Mouse (Mus musculus): ENCODE measurements at regions not wholly inside any gene's neighbourhood (a gene's known extent, or its start where the extent isn't known, plus 50 kb on each side); places are given as distances from the start of the nearest gene placed in this dataset.

DNA sequence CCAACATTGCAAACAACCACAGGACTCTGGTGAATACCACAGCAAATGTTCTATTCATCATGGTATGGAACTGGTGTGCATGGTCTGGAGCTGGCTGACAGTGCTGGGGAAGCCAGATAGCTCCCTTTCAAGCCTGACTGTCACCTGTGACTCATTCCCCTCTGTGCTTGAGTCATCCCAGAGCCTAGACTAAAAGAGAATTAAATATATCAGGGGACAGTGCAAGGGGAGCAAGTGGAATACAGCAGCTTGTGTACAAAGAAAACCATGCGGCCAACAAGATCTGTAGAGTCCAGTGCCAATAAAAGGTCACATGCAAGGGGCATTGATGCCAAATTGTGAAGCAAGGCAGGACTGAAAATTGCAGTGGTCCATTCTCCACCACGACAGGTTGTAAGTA, 117.7 kb downstream of the Pah start:
- DNase-seq, result no peak

DNA sequence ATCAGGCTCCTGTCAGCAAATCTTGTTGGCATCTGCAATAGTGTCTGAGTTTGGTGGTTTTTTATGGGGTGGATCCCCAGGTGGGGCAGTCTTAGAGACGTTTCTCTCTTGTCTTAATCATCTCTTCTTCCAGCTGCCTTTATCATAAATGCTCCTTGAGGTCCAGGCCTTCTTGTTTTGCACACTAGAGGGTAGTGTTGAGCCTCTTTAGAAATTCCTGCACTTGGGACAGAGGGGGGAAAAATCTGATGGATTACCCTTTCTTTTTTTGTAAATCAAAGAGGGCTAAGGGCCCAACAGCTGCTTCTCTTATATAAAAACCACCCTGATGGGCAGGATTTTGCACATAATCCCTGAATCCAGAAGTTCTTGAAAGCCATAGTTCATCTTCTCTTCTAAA, 127.5 kb downstream of the Pah start:
- no peak for DNase-seq

DNA sequence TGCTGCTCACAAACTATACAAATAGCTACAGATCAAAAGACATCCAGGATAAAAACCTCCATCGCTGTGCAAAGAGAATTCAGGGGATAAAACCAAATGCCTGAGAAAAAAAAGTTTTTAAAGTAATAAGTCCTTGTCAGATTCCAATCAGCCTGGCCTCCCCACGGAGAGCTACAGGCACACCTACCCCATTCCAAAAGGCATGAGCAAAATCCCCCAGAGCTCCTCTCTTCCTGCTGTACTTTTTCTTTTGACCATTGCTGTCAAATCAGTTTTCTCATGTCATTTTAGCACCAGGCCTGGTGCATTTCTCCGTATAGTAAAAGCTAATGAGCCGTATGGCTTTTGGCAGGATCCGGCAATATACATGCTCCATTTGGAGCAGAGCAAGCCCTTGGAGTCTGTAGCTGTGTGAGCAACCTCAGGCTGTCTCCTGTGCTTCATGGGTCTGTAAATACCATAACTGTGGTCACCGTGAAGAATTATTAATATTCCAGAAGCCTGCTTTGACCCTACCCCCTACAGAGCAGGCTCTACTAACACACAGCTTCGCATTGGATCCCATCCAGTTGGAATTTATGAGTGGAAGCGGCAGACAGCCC, 130.6 kb downstream of the Pah start:
- DNase-seq, result no peak

DNA sequence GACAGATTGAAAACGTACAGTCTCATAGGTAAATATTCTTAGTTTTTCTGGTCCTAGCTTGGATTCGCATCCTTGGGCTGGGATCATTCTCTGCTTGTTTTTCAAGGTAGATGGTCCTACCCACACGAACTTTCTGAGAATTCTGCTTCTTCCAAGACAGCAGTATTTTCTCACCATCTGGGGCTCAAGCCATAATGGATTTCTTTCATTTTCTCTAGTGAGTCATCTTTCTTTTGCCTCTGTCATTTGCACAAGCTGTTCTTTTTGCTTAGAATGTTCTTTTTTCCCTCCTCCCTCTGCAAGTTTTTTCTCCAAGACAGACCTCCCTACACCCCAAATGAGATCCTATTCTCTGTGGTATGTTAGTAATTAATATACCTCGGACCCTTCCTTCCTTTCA, 132.5 kb downstream of the Pah start:
- DNase-seq, result no peak

DNA sequence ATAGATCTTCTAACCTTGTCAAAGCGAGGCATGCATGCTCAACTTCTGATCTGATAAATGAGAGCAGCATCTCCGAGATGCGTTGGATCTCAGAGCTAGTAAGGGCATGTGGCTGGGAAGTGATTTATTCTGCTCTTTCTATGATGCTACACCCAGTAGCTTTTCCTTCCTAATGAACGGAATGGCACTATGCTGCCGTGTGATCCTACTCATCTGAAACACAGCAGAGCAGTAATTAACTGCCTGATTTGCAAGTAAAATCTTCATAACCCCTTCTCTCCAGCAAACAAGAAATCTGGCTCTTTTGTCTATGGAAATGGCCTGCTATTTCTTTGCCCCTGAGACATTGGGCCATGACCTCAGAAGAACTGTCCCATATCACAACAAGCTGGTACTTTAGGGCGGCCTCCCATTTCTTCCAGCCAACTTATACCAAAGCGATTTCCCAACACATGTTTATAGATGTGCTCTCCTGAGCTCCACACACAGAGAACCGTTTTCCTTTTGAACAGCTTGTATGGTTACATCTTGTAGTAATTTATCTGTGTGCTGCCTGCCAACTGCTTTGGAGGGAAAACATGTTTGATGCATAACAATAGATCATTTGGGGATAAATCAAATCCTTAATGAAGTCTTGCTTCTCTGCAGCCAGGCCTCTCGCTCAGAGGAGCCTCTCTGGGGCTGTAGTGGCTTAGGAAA, 144.6 kb downstream of the Pah start:
- DNase-seq, result no peak

DNA sequence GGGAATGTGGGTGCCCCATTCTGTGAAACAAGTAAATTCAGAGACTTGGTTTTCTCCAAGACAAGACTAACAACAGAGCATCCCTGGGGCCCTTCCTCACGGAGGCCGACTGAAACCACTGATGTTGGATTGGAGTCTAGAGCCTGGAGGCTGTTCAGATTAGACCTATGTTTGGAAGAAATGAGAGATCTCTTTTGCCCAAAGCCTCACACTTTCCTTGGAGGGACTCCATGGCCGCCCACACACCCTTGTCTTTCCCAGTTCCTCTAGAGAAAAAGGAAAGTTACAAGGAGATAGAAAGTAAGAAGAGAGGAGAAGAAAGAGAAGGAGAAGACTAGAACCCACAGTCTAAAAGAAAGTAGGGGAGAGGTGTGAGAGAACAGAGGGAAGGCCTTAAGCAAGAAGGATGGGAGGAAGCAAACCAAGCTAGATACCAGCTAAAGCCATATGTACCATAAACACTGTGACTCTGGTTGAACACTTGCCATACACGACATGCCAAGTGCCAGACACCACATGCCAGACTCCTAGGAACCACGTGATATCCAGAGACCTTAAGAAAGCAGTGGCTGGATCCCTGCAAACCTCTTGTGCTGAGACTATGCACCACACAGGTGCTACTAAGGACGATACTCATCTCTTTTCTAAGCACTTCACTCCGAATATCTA, 145.3 kb downstream of the Pah start:
- no peak for DNase-seq

DNA sequence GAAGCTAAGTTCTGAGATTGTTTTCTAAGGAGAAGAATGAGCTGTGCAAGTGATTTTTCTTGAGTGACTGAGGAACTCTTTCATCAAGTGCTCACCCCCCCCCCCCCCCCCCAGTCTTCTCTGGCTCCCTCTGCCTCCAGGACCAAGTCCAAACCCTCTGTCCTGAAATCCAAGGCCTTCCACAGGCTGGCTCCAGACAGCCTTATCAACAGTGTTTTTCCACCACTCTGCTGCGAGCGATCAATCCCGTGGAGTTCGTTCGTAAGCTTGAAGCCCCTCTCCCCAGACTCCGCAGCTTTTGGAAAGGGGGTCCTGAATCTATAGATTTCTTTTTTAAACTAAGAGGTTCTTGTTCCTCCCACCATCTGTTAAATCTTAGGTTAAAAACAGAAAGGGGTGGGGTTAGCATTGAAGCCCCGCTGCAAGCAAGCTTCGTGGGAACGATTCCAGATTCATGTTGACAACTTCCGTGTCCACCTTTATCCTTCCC, 146.1 kb downstream of the Pah start:
- DNase-seq, result no peak

DNA sequence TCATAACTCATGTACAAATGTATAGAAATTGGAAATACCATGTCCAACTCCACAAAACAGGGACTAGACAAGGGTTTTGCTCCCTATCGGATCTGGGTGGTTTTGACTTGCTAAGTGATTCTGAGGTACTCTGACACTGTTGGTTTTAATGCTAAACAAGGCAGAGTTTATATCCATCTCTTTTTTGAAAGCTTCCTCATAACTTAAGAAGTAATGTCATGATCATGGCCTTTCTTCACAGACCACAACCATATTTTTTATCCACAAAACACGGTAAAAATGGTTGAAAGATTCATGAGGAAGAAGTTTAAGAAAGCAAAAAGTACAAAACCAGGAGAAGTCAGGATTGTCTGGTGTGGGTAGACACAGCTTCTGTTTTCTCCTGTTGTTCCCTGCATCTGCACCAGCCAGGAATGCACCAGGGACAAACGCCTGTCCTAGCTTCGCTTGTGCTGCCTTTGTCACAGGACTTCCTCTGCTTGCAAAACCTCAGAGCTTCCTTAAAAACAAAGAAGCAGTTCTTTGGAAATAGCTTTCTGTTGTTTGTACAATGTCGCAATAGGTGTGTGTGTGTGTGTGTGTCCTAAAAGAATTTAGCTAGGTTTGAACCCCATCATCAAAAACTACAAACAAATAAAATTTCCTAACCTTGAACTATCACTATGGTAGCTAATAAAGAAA, 153.3 kb downstream of the Pah start:
- no peak for DNase-seq

DNA sequence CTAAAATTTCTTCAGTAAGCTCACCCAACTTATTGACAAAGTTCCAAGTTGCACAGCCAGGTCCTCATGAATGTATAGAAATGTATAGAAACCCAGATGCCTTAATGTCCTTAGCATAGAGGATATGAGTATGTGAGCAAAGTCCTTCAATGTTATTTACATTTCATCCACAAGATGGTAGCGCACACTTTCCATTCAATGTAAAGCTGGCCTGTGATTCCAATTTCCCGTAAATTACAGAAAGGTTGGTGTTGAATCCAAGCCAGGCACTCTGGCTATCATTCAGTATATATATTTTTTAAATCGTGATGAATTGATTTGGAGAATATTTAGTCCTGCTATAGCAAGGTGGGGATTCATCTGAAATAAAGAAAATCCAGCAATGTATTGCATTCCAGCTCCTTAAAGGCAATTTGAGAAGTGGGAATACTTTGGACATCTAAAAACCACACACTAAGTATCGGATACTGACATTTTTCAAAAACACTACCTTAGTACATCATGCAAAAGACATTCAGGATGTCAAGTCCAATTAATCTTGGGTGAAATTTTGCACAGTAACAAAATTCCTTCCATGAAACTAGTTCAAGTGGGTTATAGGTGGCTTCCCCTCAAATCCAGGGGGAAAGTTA, 154.6 kb downstream of the Pah start:
- no peak for DNase-seq

DNA sequence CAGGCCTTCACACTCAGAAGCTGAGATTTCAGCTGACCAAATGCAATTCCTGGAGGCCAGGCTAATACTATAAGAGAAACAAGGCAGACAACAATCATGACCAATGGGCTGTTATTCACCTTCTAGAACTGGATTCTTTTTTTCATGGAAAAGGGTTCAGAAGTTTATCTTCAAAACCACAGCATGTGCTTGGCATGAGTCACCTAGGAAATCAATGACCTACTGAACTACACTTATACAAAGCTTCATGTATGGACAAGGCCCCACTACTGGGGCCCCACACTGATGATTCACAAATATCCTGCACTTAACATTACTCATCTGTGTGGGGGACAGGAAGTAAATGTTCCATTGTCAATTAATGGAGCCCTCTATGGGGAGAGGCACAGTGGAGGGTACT, 157.4 kb downstream of the Pah start:
- DNase-seq, result no peak

DNA sequence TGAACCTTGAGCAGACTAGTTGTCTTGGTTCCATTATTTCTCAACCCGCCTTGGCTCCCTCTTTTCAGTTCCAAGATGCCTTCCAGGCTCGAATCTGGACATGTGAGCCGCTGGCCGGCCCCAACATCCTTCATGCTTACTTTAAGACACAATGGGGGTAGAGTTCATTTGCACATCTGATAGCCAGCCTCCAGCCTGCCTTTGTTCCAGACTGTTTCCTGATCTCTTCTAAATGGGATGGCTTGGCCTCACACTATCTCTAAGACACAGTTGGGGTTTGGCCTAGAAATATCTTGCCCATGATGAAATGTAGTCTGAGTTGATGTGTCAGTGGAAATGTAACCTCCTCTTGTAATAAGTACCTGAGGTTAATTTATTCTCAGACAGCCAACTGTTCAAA, 164.7 kb downstream of the Pah start:
- no peak for DNase-seq

DNA sequence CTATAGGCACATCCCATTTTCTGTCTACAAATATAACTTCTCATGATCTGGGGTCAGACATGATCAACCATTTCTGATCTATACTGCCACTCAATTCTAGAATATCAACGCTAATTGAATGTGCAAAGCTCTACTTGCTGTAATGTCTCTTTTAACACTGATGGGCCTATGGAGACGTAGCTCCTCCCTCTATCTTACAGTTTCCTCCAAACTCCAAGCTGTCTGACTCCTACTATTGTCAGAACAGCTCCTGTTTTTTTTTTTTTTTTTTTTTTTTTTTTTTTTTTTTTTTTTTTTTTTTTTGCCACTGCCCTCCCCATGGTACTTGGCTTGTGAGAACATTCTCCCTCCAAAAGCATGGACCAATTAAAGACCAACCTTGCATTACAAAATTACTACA, 165.2 kb downstream of the Pah start:
- no peak for DNase-seq

DNA sequence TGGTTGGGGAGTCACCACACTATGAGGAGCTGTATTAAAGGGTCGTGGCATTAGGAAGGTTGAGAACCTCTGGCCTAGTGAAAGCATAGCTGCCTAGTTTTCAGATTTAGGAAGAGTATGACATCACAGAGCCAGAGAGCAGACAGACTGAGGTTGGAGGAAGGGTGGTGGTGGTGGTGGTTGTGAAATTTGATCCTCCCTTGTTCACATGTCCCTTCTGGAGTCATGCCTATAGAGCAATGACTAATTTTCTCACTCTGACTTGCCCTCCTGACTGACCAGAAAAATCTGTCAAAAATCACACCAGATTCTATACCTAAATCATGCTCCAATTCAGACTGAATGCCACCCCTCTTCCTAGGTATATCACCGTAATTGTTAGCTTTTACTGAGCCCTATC, 166.2 kb downstream of the Pah start:
- no peak for DNase-seq

DNA sequence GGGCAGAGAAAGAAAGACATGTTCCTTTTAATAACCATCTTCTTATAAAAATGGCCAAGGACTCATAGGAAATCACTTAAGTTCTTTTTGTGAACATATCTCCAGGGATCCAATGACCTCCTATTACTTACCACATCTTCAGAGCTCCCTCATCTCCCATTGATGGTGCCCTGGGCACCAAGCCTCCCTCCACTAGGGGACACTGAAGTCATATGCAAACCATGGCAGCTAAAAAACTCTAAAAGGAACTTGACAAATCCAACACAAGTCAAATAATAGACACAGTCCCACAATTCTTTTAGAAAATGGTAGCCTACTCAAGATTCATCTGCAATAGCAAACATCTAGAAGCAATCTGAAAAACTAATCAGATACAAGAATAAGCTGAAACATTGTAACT, 167.2 kb upstream of the Igf1 start:
- no peak for DNase-seq

DNA sequence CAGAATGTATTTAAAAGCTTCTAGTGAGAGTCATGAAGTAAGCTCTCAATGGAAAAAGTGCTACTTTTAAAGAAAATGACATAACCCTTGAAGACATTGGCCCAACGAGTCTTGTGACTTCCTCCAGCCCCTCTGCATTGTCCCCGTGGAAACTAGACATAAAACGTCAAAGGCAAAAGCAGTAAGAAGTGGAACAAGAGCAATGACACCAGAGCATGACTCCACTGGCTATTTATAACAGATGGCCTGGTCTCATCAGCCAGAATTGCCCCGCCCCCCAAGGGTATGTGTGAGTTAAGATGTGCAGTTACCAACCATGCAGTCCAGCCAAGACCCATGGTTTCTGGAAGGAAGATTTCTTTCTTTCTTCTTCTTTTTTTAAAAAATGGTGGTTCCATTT, 161.6 kb upstream of the Igf1 start:
- no peak for DNase-seq

DNA sequence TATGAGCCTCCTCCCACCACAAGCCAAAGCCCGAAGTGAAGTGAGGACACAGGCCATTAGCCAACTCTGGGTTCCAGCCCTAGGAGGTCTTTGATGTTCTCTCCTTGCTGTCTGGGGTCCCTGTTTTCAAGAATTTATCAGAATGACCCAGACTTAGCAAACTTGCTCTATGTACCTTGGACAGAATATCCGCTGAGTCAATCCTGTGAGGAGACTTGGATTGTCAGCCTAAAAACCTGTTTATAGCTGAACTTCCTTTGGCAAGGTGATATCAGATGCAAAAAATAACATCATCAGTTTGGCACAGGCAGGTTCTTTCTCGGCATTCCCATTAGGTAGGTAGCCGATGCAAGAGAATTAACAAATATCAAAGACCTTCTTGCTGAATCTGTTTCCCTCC, 146.9 kb upstream of the Igf1 start:
- no peak for DNase-seq

DNA sequence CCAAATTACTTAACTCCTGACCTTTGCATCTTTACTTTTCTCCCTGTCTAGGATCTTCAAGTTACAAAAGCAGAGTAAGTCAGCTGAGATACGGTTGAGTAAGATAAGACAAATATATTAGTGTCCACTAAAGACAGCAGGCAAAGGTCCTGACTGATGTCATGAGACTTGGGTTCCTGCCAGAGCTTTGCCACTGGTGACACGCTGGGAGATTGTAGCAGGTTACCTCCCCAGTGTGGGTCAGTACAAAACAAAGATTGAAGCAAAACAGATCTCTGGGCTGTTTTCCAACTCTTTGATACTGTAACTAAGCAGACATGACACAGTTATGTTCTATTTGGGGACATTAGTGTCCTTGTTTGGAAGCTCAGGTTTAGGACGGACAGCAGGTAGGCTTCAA, 146.3 kb upstream of the Igf1 start:
- no peak for DNase-seq

DNA sequence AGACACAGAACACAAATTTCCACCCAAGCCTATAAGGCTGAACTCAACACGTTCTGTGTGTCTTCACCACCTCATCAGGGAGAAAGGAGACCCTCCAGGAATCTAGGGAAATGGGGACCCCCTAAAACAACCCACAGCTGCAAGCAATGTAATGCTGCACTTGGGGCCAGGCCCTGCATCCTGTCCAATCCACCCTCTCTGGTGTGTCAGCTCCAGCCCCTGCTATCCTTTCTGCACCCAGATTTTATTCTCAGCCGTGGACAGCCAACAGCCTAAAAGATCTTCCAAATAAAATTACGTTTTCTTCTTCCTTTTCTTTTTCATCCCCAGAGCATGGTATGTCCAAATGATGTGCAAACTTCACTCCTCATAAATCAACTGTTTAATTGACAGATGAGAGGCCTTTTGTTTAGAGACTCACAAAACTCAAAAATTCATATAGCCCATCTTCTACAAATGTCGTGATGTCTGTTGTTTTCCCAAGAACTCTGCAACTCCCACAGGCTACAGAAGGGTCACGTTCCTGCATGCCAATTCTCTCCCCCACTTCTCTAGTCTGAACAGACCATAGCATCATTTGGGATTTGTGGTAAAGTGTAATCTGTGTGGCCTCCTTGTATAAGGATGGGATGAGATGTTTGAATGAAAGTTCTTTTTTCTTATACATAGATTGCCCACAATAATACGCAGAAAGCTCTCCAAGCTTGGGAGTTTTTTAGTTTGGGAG, 142.0 kb upstream of the Igf1 start:
- DNase-seq, result no peak

DNA sequence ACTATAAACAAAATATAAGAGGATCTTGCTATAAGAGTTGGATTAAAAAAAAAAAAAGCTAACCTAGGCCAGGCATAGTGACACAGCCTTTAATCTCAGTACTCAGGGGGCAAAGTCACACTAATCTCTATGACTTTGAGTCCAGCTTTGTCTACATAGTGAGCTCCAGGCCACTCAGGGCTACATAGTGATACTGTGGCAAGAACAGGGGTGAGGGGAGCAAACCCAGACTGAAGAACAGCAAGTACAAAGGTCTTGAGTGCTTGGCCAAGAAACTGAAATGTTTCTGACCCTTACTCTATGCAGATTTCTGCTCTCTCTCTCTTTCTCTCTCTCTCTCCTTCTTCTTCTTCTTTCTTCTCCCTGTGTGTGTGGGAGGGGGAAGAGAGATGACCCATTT, 140.9 kb upstream of the Igf1 start:
- DNase-seq, result no peak

DNA sequence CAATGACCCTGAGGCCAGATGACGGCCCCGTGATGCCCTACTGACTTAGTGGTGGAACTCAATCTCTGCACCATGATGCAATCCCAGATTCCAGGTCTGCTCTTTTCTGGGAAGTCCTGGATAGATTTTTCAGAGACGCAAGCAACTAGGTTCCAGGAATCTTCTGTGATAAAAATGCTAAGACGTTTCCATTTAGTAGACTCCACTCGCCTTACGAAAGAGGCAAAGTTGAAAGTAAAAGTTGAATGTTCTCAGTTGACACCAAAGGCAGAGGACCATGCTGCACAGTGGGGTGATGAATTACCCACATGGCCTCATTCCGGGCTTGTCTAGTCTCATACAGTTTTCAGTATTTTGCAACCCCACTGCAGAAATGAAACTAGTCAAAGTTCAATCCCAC, 139.6 kb upstream of the Igf1 start:
- DNase-seq, result no peak

DNA sequence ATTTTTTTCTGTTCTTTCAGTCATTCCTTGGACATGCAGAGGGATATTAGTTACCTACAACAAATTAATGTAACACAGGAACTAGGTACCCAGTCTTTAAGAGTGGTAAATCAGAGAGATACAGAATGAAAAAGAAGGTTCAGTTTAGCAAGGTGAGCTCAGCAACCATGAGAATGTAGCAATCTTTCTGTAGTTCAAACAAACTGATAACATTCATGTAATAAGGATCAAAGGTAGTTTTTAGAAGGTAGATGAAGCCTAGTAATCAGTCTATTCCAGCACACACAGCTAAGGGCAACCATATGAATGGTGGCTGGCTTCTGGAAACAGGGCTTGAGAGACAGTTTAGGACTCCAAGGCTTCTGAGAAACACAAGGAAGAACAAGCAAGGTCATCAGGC, 138.1 kb upstream of the Igf1 start:
- no peak for DNase-seq

DNA sequence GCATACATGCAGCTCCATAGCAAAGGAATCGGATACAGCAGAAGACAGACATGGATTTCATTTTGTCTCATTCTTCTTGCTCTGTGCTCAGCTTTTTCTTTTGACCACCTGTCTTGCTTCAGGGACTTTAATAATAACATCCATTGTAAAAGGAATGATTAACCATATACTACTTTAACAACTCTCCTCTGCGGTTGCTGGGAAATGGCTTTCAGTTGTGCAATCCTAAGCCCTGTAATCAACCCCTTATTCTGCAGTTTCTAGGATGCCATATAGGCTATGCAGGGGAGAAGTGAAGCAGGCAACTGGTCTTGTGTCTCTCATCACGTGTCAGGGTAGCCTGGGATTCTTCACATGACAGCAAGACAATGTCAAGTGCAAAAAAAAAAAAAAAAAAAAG, 135.8 kb upstream of the Igf1 start:
- DNase-seq, result no peak

DNA sequence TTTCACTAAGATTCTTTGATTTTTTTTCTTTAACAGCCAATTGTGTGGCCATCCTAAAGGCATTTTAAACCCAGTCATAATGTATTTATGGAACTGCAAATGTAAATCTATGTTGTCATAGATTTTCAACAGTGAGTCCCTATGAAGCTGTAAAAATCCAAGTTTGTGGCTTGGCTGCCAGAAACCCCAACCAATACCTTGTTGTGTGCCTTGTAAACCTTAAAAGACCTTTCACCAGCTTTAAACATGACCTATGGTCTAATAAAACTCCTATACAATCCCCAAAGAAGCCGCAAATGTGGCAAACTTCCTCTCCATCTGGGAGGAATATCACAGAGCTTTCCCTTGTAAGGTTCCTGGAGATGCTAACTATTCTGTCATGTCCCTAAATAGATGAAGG, 125.4 kb upstream of the Igf1 start:
- DNase-seq, result no peak
